Mouse (Mus musculus) kidney, postnatal 10 days (tissue): ENCODE measurements around the gene Cherp.

Experiments
- DNase-seq: peaks from one replicate; pipeline ENCODE4 v3.0.0; 2021; ENCODE audit warnings: mixed read lengths

Cherp gene

DNA sequence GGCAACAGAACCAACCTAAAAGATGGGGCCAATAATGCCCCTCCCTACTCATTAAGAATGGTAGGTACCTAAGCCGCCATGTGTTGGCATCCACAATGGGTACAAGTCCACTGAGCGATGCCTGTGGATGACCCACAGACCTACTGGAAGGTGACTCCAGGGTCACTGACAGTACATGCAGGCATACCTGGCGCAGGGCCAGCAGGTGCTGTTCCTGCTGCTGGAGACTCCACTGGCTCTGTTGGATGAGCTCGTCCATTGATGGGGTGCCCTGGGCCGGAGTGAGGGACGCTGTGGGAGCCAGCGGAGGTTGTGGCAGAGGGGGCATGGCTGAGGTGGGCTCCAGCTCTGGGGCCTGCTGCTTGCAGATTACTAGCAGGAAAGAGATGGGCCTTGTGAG lies 4.3 kb downstream of the Cherp start:
- DNase-seq: peak; percentile 35

DNA sequence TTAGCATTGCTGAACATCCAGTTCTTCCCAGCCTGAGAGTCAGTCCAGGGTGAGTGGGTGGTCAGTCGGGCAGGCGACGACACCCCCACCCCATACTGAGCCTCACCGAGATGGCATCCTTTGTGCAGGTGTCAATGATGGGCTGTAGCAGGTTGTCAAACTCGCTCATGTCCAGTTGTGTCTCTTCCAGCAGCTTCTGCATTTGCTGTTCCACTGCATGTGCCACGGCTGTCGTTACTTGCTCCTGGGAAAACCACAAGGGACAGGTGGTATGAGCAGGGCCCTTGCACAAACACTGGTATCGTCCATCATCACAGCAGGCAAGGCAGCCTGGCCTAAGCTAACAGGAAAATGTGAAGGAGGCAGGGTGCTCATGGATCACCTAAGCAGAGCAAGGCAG lies 5.0 kb downstream of the Cherp start:
- no peak for DNase-seq

DNA sequence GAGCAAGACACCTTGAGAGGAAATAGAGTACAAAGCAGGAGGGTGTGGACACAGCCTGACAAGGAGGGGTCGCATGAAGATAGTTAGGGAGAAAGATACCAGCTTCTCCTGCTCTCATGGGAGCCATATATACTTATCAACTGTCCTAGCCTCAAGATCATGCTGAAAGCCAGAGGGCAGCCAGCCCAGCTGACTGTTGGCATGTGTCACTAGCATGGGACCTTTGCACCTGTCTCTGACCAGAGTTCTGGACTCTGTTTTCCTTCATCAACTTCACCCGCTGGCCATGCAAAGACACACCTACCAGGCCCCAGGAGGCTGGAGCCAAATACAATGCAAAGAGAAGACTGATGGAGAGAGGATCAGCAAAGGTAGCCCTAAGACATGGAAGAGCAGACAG lies 5.8 kb downstream of the Cherp start:
- no peak for DNase-seq

DNA sequence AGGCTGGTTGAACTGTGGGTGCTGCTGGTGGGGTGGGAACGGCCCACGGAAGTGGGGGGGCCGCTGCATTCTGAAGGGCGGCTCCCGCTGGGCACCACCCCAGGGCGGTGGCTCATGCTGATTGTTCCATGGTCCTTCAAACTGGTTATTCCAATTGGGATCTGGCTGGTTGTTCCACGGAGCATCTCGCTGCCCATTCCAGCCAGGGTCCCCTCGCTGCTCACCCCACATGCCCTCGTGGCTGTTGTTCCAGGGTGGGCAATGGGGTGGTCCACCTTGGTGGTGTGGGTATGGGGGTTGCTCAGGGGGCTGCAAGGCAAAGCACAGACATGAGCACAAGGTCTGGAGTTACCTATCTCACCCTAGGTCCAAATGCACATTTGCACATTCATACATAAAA lies 10.8 kb downstream of the Cherp start:
- DNase-seq: no peak

DNA sequence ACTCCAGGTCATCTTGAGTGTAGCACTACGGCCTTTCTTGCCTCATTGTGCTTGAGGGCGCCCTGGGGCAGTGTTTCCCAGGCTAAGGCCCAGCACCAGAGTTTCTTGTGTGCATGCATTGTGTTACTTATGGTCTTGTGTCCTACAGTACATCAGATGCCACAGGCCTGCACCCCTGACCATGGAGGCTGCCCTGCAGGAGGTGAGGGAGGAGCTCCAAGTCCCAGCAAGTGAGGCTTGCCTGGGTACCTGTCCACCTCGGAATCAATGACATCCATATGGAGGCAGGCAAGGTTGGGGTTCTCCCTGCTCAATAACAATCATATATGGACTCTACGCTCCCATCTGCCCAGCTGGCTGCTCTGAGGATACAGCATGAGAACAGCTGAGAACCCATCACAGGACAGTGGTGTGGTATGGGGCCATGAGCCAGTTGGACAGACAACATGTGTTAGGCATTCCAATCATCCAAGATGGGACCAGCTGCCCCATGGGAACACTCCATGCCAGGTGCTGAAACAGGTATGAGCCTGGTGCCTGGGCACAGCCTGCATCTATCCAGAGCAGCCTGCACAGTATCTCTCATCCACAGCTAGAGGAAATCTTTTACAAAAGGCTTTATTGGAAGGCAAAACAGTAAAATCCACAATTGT lies 15.0 kb downstream of the Cherp start:
- no peak for DNase-seq

DNA sequence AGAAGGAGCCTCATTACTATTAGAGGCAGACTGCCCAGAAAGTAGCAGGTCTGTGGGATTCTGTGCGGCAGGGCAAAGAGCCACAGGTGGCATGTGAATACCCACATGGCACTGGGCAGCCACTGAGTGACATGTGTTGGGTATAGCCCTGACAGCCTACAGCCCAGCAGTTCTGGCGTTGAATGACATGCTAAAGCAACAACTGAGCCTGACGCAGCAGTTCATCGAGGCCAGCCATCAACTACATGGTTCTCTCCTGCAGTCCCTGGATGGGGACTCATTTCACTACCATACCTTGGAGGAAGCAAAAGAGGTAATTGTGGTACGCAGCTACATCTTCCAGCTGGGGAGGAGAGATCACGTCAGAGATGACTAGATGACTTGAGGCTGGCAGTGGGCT lies 16.6 kb downstream of the Cherp start:
- no peak for DNase-seq

DNA sequence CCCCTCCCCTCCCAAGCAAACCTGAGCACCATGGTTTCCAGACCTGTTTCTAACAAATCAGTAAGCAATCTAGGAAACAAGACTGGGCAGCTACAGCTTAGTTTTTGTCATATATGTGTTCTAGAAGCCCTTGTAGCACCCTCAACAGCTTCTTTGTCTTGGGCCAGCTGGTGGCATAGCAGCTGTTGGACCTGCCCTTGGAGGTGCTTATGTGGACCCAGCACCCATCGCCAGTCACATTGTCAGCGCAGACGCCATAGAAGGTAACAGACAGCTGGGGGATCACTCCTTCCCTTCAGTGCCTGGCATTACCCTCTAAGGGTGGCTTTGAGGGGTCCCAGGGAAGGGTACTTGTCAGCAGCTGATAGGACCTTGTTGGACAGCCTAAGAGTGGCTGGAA lies 17.2 kb downstream of the Cherp start:
- no peak for DNase-seq

DNA sequence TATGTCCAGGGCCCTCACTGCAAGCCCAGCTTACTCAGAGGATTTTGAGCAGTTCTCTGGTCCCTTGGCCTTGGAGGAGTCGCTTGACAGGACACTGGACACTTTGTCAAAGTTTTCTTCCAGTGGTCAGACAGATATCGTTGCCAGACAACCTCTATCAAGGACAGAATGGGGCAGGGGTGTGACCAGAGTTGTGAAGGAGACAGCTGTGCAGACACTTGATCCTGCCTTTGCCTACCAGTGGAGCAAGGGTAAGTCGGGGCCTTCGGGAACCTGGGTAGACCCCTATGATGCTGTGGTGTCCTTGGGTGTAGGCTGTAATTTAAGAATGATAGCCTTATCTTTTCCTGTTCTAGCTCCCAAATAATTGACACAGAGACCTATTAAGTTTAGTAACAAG lies 19.7 kb downstream of the Cherp start:
- DNase-seq: no peak

DNA sequence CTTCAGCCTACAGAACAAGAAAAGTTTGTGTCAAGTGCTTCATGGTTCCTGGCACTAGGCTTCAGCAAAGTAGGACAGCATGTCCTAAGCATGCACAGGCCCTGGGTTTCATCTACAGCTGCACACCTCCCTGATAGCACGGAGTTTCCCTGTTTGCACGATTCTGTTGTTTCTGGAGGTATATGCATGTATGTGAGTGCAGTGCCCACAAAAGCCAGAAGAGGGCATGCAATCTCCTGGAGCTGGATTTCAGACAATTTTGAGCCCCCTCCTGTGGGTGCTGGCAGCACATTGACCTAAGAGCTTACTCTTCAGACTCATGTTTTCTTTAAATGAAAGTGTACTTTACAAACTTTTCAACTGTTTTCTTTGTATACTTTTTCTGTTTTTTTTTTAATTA lies 21.1 kb downstream of the Cherp start:
- no peak for DNase-seq

DNA sequence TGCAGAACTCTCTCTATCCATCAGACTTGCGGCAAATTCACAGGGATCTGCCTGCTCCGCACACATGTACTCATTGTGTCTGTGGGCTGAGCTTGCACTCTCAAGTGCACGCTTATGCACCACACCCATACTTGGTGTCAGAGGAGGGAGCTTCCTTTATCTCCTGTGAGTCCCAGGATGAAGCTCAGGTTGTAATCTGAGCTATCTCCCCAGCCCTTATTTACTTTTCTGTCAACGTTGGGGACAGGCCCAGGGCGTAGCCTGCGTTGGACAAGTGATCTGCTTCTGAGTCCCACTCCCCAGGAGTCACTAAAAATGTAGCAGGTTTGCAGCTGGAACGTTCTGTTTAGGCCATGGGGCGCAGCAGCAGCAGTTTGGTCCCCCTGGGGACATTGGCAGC lies 23.5 kb downstream of the Cherp start:
- no peak for DNase-seq

DNA sequence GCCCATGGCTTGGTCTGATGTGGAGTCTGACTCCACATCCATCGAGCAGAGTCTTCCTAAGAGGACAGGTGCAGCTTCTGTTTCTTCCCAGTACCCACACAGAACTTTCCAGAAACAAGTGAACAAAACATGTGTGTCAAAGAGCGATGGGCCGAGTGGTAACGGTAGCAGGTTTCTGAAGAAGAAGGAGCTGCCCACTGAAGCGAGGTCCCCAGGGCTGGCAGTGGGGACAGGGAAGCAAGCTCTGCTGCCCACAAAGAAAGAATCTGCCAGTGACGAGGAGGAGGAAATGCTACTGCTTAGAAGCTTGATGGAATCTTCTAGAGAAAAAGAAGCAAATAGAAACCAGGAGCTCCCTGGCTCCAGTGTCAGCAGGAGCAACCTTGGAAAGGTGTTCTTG lies 30.0 kb downstream of the Cherp start:
- DNase-seq: no peak

DNA sequence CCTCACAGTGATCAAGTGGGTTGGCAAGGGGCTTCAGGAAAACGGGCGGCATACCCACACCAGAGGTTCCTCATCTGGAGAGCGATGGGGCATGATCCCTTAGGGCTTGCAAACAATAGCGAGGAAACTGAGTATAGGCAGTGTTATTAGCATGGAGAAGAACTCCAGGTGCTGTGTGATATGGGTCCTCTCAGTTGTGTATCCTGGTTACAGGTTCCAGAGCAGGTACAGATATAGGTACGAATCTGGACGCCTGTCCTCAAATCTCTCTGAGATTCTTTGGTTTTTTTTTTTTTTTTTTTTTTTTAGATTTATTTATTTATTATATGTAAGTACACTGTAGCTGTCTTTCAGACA lies 31.1 kb downstream of the Cherp start:
- DNase-seq: no peak

DNA sequence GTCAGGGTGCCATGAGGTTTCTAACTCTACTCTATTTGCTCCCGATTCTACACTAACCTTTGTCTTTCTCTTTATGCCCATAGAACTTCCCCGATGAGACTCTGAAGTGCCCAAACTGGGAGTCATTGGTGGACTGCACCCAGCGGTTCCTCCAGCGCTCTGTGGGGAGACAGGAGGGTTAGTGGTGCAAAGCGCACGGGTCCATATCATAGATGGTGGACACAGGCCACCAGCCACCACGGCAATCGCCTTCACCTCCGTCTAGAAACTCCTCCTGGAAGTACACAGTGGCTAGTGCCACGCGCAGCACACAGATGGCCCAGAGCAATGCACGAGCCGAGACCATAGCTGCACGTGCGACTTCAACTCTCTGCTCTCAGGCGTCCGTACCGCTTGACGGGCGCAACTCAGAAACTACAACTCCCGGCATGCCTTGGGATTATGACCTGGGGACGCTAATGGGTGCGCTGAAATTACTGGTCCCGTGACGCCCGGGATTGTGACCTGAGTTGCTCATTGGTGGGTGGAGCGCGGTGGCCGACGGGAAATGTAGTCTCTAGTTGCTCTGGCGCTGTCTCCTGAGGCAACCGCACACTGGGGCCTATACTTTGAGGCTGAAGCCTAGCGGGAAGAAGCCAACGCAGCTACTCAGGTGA lies 31.6 kb downstream of the Cherp start, which contains the start of the genes Calr3 and 1700030K09Rik:
Gene Calr3, minus strand, starts transcription at position 533 of the 656 bp plus-strand sequence.
Gene 1700030K09Rik, plus strand, starts transcription at position 543 of the 656 bp plus-strand sequence.
- peak; percentile 99 for DNase-seq

DNA sequence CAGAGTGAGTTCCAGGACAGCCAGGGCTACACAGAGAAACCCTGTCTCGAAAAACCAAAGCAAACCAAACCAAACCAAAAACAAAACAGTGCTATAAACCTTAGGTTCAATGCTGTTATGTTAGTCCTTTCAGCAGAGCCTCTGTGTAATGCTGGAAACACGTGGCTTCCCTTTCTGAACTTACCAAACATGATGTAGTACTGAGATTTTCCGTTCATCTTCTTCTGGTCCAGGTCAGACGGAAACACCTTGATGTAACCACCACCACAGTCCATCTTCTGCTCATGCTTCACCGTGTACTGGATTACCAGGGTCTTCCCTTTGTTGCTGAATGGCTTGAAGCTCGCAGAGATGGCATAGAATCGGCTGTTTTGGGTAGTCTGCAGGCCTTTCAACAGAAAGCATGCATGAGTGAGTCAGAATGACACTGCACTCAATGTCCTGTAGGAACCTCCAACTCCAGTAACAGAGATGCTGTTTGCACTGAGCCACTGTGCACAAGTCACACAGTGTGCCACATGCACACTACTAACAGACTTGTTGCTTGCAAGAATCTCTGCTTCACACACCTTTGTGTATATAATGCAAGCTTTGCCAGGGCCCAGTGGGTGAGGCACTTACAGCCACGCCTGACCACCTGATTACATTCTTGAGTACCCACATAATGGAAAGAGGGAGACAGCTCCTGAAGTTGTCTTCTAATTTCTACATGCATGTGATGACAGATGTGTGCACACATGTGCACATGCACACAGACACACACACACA lies 36.6 kb downstream of the Cherp start:
- DNase-seq: no peak

DNA sequence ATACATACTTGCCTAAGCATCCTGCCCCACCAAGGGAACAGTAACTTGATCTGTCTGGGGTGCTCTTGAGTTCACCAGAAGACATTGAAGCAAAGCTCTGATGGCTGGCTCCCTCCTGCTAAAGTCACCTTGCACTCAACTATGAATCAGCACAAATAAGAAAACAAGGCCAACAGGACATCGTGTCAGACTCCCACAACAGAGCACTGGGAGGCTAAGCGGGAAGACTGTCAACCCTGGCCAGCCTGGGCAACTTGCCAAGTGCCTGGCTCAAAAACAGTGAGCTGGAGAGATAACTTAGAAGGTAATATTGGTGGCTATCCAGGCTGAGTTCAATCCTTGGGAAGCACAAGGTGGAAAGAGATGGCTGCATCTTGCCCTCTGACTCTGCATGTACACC lies 40.1 kb downstream of the Cherp start:
- DNase-seq: peak; percentile 76

DNA sequence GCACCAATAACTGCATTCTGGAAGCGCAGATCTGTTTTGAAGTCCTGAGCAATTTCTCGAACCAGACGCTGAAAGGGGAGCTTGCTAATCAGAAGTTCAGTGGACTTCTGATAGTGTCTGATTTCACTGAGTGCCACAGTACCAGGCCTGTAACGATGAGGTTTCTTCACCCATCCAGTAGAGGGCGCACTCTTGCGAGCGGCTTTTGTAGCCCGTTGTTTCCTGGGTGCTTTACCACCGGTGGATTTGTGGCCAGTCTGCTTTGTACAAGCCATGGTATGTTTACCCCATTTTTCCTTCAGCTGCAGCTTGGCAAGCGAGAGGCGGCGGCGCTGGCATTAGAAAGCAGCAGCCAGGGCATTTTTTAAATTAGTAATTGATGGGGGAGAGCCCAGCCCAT lies 45.4 kb downstream of the Cherp start:
- no peak for DNase-seq

DNA sequence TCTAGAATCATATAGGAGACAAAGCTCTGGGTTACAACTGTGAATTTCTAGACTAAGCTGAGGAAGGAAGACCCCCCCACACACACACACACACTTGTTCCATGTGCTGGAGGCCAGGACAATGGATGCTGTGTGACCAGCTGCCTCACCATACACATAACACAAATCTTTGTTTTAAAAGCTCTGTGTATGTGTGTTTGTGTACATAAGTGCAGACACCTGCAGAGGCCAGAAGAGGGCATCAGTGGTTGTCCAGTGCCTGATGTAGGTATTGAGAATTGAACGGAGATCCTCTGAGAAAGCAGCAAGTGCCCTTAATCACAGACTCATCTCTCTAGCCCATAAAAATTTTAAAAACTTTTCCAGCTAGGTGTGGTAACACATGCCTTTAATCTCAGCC lies 52.1 kb downstream of the Cherp start:
- DNase-seq: peak; percentile 28

DNA sequence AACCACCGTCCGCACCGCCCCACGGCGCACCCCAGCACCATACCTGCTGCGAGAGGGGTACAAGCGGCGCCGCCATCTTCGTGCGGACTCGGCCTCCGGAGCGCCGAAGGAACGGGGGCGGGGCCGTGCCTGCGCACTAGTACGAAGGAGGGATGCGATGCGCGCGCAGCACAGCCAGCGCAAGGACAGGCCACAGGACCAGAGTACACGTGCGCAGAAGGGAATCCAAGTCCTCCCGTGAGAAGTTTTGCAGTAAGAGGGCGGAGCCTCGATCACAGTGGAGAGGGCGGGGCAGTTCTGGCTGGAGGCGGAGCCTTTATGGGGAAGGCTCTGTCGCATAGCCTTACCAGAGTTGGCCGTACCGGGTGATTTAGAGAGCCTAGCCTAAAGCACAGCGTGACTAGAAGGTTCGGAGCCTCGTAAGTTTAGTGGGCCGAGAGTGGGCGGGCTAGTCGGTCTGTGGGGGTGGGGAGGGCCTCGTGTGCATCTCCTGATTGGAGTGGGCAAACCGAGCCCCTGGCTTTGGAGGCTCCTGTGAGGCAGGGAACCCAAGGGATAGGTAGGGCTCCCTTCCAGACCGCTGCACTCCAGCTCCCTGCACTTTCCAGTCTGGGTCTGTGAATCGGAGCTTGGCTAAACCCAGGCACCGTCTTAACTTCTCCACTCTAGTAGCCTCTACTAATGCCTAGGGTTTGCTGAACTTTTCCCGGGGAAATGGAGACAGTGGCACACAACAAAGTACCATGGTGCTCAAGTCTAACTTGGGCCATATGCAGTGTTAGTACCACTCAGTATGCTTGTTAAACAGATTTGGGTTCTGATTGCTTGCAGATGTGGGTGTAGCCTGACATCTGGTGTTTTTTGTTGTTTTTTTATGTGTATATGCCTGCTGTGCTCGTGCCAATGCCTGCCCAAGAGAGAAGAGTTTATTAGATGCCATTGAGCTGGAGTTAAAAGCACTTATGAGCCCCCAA lies 53.4 kb downstream of the Cherp start, which contains the start of gene Eps15l1:
Gene Eps15l1, minus strand, starts transcription at position 99 of the 974 bp plus-strand sequence.
- peak; percentile 100 for DNase-seq

DNA sequence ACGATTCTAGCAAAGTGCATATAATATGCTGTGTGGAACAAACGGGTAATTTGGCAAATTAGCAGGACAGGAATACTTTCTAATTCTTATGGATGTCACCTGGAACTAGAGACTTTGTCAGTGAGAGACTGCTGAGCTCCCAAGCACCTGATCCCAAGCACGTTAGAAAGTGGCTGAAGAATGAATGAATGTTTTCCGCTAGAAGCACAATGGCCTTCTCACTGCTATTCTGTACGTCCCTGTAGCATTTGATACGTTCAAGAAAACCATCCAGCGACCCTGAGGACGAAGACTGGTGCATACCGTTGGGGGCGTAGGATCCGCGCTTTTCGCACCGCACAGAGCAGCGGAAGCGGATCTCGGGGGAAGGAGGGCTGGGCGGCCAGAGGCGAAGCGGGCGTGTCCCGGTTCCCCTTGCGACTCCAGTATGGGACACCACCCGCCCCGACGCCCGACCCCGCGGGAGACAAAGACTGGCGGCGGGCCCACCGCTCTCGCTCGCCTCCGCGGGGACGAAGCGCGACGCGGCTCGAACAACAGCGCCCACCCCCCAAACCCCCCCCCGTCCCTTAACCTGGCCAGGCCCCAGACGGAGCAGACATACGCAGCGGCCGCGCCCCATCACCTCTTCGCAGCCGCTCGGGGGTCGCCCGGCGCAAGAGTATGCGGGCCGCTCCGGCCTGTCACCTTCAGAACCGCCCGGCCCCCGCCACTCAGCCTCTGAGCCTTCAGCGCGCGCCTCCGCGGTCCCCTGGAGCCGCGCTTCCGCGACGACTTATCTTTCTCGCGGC lies 54.3 kb downstream of the Cherp start:
- DNase-seq: peak; percentile 70

DNA sequence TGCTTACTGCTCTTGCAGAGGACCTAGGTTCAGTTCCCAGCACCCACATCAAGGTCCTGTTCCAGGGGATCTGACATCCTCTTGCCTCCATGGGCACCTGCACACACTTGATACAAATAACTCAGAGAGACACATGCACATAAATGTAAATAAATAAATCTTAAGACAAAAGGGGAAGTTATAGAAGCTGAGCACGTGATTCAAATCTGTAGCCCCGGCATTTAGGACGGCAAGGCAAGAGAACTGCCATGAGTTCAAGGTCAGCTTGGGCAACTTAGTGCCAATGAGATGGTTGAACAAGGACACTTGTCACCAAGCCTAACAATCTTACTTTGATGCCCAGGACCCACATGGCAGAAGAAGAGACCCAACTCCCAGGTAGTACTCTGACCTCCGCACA lies 57.0 kb downstream of the Cherp start:
- no peak for DNase-seq

DNA sequence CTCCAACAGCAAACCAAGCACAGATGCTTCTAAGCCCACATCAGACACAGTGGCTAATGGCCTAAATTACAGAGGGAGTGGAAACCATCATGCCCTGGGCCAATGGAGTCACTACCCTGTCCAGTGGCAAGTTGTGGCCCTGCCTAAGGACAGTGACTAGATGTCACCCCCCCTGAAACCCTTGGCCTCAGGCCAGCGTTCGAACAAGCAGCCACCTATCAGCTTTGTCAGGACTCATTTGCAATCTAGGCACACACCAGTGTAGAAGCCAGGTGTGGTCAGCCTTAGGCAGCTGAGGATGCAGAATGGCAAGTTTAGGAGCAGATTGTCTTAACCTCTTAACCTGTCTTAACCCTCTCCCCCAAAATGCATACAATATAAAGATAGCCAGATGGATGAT lies 59.8 kb downstream of the Cherp start:
- DNase-seq: no peak

DNA sequence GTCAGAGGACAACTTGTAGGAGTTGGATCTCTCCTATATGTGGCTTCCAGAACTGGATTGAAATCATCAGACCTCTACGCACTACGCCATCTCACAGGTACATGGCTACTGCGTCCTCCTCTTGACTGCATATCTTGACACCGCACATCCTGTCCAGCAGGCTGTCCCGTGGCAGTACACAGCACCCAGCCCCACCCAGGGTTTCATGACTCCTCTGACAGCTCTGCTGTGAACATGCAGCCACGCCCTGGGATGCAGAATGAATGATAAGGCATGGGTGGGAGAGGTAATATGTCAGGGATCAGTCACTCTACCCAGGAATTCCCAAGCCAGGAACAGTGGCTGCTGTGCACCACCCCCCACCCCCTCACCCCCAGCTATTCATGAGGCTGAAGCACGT lies 61.2 kb downstream of the Cherp start:
- no peak for DNase-seq
